Mouse (Mus musculus): ENCODE data around the gene Zbtb32.

GRCm38 (mm10) chr7:30625530-30626384 is 27.0 kb upstream of the Zbtb32 start, which contains the start of gene Cox6b1:
- TF ChIP-seq CTCF (IDR thresholded peaks at IDR 0.05; ENCODE audit: control insufficient read depth, insufficient read depth, insufficient replicate concordance, low read depth, low read length) (no peak), POLR2A (IDR thresholded peaks at IDR 0.05; ENCODE audit: control insufficient read depth, low read depth, low read length) (peak; percentile 68)
